Mouse (Mus musculus): Measurements from ENCODE around the gene Kyat1. TPM values are rescaled to one million over a fixed set of nuclear protein-coding genes. Genes with fewer than 3 reads are reported as not detected.
"Not testable (repeated sequence)": the region's sequence is repeated elsewhere in the genome, so short reads cannot be mapped to it uniquely, and the experiment has no call there.

Kyat1 gene
- polyA plus RNA-seq, 1 experiment, result 9.7 TPM

- no peaks in the 10 kb centered on the region for H3K27me3 ChIP-seq (ENCODE audit: control insufficient read depth, insufficient read depth, low read length)
- no peak for DNase-seq (ENCODE audit: low read depth in 1 of 2, low spot score in 2 of 2)
- no peak for TF ChIP-seq POLR2A (IDR thresholded peaks at IDR 0.05; ENCODE audit: low read depth, low read length)
- no peaks in the 10 kb centered on the region for H3K36me3 ChIP-seq (ENCODE audit: control insufficient read depth, insufficient read depth, low read length)
- H3K4me3 ChIP-seq (ENCODE audit: extremely low read depth, insufficient read depth, insufficient read length), result no peak overlapping the region
- WGBS, result 78% methylated on average over 3 of the region's 3 CpGs
- no peak overlapping the region for H3K27ac ChIP-seq (ENCODE audit: insufficient read depth, low read length)
- no peaks in the 10 kb centered on the region for H3K4me1 ChIP-seq (ENCODE audit: control insufficient read depth, insufficient read depth, insufficient read length)
Measured at GRCm38 (mm10) chr2:30185681-30186080, 20.0 kb downstream of the Kyat1 start.

- no peak for TF ChIP-seq CTCF (IDR thresholded peaks at IDR 0.05; ENCODE audit: extremely low read depth, insufficient read depth, insufficient read length, insufficient replicate concordance)
- no peak for TF ChIP-seq POLR2A (IDR thresholded peaks at IDR 0.05; ENCODE audit: low read depth, low read length)
- no peaks in the 10 kb centered on the region for H3K36me3 ChIP-seq (ENCODE audit: control insufficient read depth, insufficient read depth, low read length)
- H3K4me1 ChIP-seq (ENCODE audit: control insufficient read depth, insufficient read depth, insufficient read length), result no peaks in the 10 kb centered on the region
- WGBS, result 88% methylated on average over 6 of the region's 6 CpGs
- H3K4me3 ChIP-seq (ENCODE audit: extremely low read depth, insufficient read depth, insufficient read length), result no peak overlapping the region
- H3K27ac ChIP-seq (ENCODE audit: insufficient read depth, low read length), result no peak overlapping the region
- H3K27me3 ChIP-seq (ENCODE audit: control insufficient read depth, insufficient read depth, low read length), result no peaks in the 10 kb centered on the region
- DNase-seq (ENCODE audit: low read depth in 1 of 2, low spot score in 2 of 2), result no peak
Measured at GRCm38 (mm10) chr2:30185276-30185675, 20.4 kb downstream of the Kyat1 start.

GRCm38 (mm10) chr2:30183721-30184120 is 21.9 kb downstream of the Kyat1 start:
- Histone ChIP-seq H3K4me1 (ENCODE audit: control insufficient read depth, insufficient read depth, insufficient read length) (no peaks in the 10 kb centered on the region), H3K4me3 (ENCODE audit: extremely low read depth, insufficient read depth, insufficient read length) (no peak overlapping the region), H3K27ac (ENCODE audit: insufficient read depth, low read length) (no peak overlapping the region), H3K27me3 (ENCODE audit: control insufficient read depth, insufficient read depth, low read length) (no peaks in the 10 kb centered on the region), H3K36me3 (ENCODE audit: control insufficient read depth, insufficient read depth, low read length) (no peaks in the 10 kb centered on the region)
- TF ChIP-seq POLR2A (IDR thresholded peaks at IDR 0.05; ENCODE audit: low read depth, low read length) (no peak), CTCF (IDR thresholded peaks at IDR 0.05; ENCODE audit: extremely low read depth, insufficient read depth, insufficient read length, insufficient replicate concordance) (no peak)
- no peak for DNase-seq (ENCODE audit: low read depth in 1 of 2, low spot score in 2 of 2)
- 87% methylated on average over 3 of the region's 3 CpGs for WGBS

GRCm38 (mm10) chr2:30182424-30182823 is 23.2 kb downstream of the Kyat1 start:
- H3K27me3 ChIP-seq (ENCODE audit: control insufficient read depth, insufficient read depth, low read length), result no peaks in the 10 kb centered on the region
- 90% methylated on average over 2 of the region's 2 CpGs for WGBS
- H3K27ac ChIP-seq (ENCODE audit: insufficient read depth, low read length), result no peak overlapping the region
- no peaks in the 10 kb centered on the region for H3K36me3 ChIP-seq (ENCODE audit: control insufficient read depth, insufficient read depth, low read length)
- no peak for DNase-seq (ENCODE audit: low read depth in 1 of 2, low spot score in 2 of 2)
- H3K4me3 ChIP-seq (ENCODE audit: extremely low read depth, insufficient read depth, insufficient read length), result no peak overlapping the region
- no peak for TF ChIP-seq CTCF (IDR thresholded peaks at IDR 0.05; ENCODE audit: extremely low read depth, insufficient read depth, insufficient read length, insufficient replicate concordance)
- TF ChIP-seq POLR2A (IDR thresholded peaks at IDR 0.05; ENCODE audit: low read depth, low read length), result no peak
- H3K4me1 ChIP-seq (ENCODE audit: control insufficient read depth, insufficient read depth, insufficient read length), result peaks cover 8% of the 10 kb centered on the region; the same call in 1 of the 2 replicates

- Histone ChIP-seq H3K36me3 (ENCODE audit: control insufficient read depth, insufficient read depth, low read length) (peaks cover 11% of the 10 kb centered on the region), H3K4me1 (ENCODE audit: control insufficient read depth, insufficient read depth, insufficient read length) (peaks cover 12% of the 10 kb centered on the region; the same call in 1 of the 2 replicates), H3K4me3 (ENCODE audit: extremely low read depth, insufficient read depth, insufficient read length) (0 out of 2 replicates have a peak overlapping the region, but pooled peaks have one; percentile 15)
- DNase-seq (ENCODE audit: low read depth in 1 of 2, low spot score in 2 of 2); H3K27me3 ChIP-seq (ENCODE audit: control insufficient read depth, insufficient read depth, low read length); H3K27ac ChIP-seq (ENCODE audit: insufficient read depth, low read length): not testable (repeated sequence)
- WGBS, result 53% methylated on average over 7 of the region's 7 CpGs
Measured at GRCm38 (mm10) chr2:30178711-30179110, 26.9 kb downstream of the Kyat1 start.

- peak; percentile 41; the same call in 1 of the 2 replicates for TF ChIP-seq POLR2A (IDR thresholded peaks at IDR 0.05; ENCODE audit: low read depth, low read length)
- TF ChIP-seq CTCF (IDR thresholded peaks at IDR 0.05; ENCODE audit: extremely low read depth, insufficient read depth, insufficient read length, insufficient replicate concordance), result no peak
- 3% methylated on average over 54 of the region's 54 CpGs for WGBS
Measured at GRCm38 (mm10) chr2:30177700-30178675, 27.7 kb downstream of the Kyat1 start, which contains the start of gene Spout1. Spout1 (minus strand) TSS chr2:30178459.

GRCm38 (mm10) chr2:30176561-30176960 is 29.1 kb downstream of the Kyat1 start:
- no peak overlapping the region for H3K27ac ChIP-seq (ENCODE audit: insufficient read depth, low read length)

More at GRCm38 (mm10) chr2:30177700-30178675, 27.7 kb downstream of the Kyat1 start, which contains the start of gene Spout1:
- H3K36me3 ChIP-seq (ENCODE audit: control insufficient read depth, insufficient read depth, low read length), result peaks cover 12% of the 10 kb centered on the region
- no peaks in the 10 kb centered on the region for H3K27me3 ChIP-seq (ENCODE audit: control insufficient read depth, insufficient read depth, low read length)
- H3K4me3 ChIP-seq (ENCODE audit: extremely low read depth, insufficient read depth, insufficient read length), result peak within 1 kb of the TSS; percentile 66
- peak; percentile 90 to 94 for DNase-seq (ENCODE audit: low read depth in 1 of 2, low spot score in 2 of 2)
- no peak within 1 kb of the TSS for H3K27ac ChIP-seq (ENCODE audit: insufficient read depth, low read length)
- H3K4me1 ChIP-seq (ENCODE audit: control insufficient read depth, insufficient read depth, insufficient read length), result peaks cover 12% of the 10 kb centered on the region; the same call in 1 of the 2 replicates

More at GRCm38 (mm10) chr2:30176561-30176960, 29.1 kb downstream of the Kyat1 start:
- Histone ChIP-seq H3K36me3 (ENCODE audit: control insufficient read depth, insufficient read depth, low read length) (peaks cover 12% of the 10 kb centered on the region), H3K4me3 (ENCODE audit: extremely low read depth, insufficient read depth, insufficient read length) (no peak overlapping the region), H3K27me3 (ENCODE audit: control insufficient read depth, insufficient read depth, low read length) (no peaks in the 10 kb centered on the region), H3K4me1 (ENCODE audit: control insufficient read depth, insufficient read depth, insufficient read length) (peaks cover 16% of the 10 kb centered on the region)
- 89% methylated on average over 2 of the region's 2 CpGs for WGBS
- DNase-seq (ENCODE audit: low read depth in 1 of 2, low spot score in 2 of 2), result no peak
- TF ChIP-seq POLR2A (IDR thresholded peaks at IDR 0.05; ENCODE audit: low read depth, low read length), result no peak
- no peak for TF ChIP-seq CTCF (IDR thresholded peaks at IDR 0.05; ENCODE audit: extremely low read depth, insufficient read depth, insufficient read length, insufficient replicate concordance)
